Mouse (Mus musculus) kidney, postnatal 0 days (tissue): ENCODE results near the gene Atp6v1g2. TPM values are rescaled to one million over a fixed set of nuclear protein-coding genes. Genes with fewer than 3 reads are reported as not detected.

ENCODE experiments used
- ATAC-seq: fragments of 200-750 bp; cut with Nextera tagmentation; replicated peaks from 2 replicates; pipeline ENCODE4 v1.8.0; 2017; ENCODE audit warnings: low read depth, moderate number of reproducible peaks, moderate TSS enrichment, moderate library complexity; ENCODE audit not compliant: low FRiP score
- DNase-seq: peaks from one replicate; pipeline ENCODE4 v3.0.0-alpha.2; 2016; ENCODE audit warnings: low spot score
- H3K27ac ChIP-seq: fragments of 300-500 bp; sonication (generic); 2 replicates; pipeline ENCODE4 v1.5.1; 2014; ENCODE audit warnings: mild to moderate bottlenecking
- H3K27me3 ChIP-seq: fragments of 300-500 bp; sonication (generic); 2 replicates; pipeline ENCODE4 v1.6.1; 2014; ENCODE audit warnings: low read length, mixed read lengths; ENCODE audit not compliant: insufficient read depth
- H3K36me3 ChIP-seq: fragments of 300-500 bp; sonication (generic); 2 replicates; pipeline ENCODE4 v1.6.1; 2014; ENCODE audit warnings: low read length, mixed read lengths; ENCODE audit not compliant: insufficient read depth
- H3K4me1 ChIP-seq: fragments of 300-500 bp; sonication (generic); replicated peaks from 2 replicates; pipeline ENCODE4 v1.6.1; 2014; ENCODE audit warnings: antibody characterized with exemption, low read length, mixed read lengths; ENCODE audit not compliant: insufficient read depth
- H3K4me2 ChIP-seq: fragments of 300-500 bp; sonication (generic); 2 replicates; pipeline ENCODE4 v1.6.1; 2014; ENCODE audit warnings: mild to moderate bottlenecking, low read length, moderate library complexity, mixed read lengths
- H3K4me3 ChIP-seq: fragments of 300-500 bp; sonication (generic); replicated peaks from 2 replicates; pipeline ENCODE4 v1.5.1; 2014; ENCODE audit warnings: low read depth, low read length
- H3K9ac ChIP-seq: fragments of 300-500 bp; sonication (generic); 2 replicates; pipeline ENCODE4 v1.6.1; 2014; ENCODE audit warnings: low read depth, low read length
- H3K9me3 ChIP-seq: fragments of 300-500 bp; sonication (generic); replicated peaks from 2 replicates; pipeline ENCODE4 v1.6.1; 2016; ENCODE audit warnings: low read length, inconsistent platforms, mixed read lengths
- CTCF ChIP-seq: IDR thresholded peaks from 2 replicates; pipeline ENCODE4 v1.5.1; 2016; ENCODE audit warnings: antibody characterized with exemption, low read depth, mild to moderate bottlenecking, moderate library complexity
- WGBS: fragments of 180-500 bp; shearing (Covaris S2); extraction: QIAGEN DNeasy Blood & Tissue Kit; methylation state at CpG from one replicate; pipeline ENCODE4 v1.1.7; 2014; 5-methylcytosine and 5-hydroxymethylcytosine counted together
- polyA plus RNA-seq: library from polyadenylated mRNA; unstranded; fragments of >200 nt; fragmentation: Nextera tagmentation; extraction: Ambion mirVana; gene quantifications from 2 replicates; pipeline ENCODE4 v1.2.1, GENCODE M21; 2015

Gene Atp6v1g2
- polyA plus RNA-seq, 1 experiment from 2014 or later, result 6.6 TPM

DNA sequence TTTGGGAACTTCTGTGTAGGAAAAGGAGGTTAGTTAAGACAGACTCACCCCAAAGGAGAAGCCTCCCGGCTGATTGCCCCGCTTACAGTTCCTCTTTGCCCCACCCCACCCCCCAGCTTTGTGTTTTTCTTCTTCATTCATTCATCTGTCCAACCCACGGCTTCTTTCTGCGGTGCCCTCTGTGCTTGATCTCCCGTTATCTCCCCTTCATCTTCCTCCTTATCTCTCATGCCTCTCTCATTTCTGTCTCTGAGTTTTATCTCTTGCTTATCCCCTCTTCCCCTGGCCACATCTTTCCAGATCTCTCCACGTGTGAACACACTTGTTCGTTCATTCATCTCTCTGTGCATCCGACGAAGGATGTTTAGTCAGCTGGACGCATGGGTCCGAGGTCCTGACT is 32.3 kb upstream of the Atp6v1g2 start:
- H3K4me3 ChIP-seq, result no peak overlapping the region
- DNase-seq (no peak), ATAC-seq (no peak)
- no peaks in the 10 kb centered on the region for H3K9me3 ChIP-seq
- 52% methylated on average over 11 of the region's 11 CpGs for WGBS
- TF ChIP-seq CTCF, result no peak
- 0 out of 2 replicates have a peak, but pooled peaks cover 2% of the 10 kb centered on the region for H3K4me1 ChIP-seq
- no peaks in the 10 kb centered on the region for H3K27me3 ChIP-seq
- no peak overlapping the region for H3K4me2 ChIP-seq
- no peak overlapping the region for H3K9ac ChIP-seq
- H3K36me3 ChIP-seq, result no peaks in the 10 kb centered on the region
- H3K27ac ChIP-seq, result no peak overlapping the region

DNA sequence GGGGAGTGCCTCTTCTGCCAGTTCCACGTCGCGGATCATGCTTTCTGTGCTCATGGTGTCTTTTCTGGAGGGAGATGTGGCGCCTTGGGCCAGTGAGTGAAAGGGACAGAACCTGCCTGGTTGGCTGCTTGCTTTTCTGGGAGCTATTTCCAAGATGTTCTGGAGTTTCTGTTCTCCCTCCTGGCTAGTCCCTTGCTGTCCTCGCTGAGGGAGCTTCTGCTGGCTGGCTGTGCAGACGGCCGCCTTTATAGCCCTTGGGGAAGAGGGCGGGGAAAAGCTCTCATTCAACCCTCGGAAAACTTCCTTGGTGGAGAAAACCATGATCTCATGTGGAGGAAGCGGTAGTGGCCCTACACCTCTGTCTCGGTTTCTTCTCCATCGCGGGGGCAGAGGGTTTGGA is 31.7 kb upstream of the Atp6v1g2 start, which contains the start of gene Tnf:
Gene Tnf (minus strand): TSS at position 221 of the 400 bp plus-strand sequence.
- H3K36me3 ChIP-seq, result no peaks in the 10 kb centered on the region
- no peaks in the 10 kb centered on the region for H3K27me3 ChIP-seq
- no peaks in the 10 kb centered on the region for H3K9me3 ChIP-seq
- TF ChIP-seq CTCF, result no peak
- no peaks in the 10 kb centered on the region for H3K4me1 ChIP-seq
- no peak within 1 kb of the TSS for H3K27ac ChIP-seq
- no peak within 1 kb of the TSS for H3K4me3 ChIP-seq
- DNase-seq, result peak; percentile 54
- peak within 1 kb of the TSS; percentile 4; the same call in 1 of the 2 replicates for H3K4me2 ChIP-seq
- H3K9ac ChIP-seq, result no peak within 1 kb of the TSS
- 23% methylated on average over 13 of the region's 13 CpGs for WGBS
- no peak for ATAC-seq

DNA sequence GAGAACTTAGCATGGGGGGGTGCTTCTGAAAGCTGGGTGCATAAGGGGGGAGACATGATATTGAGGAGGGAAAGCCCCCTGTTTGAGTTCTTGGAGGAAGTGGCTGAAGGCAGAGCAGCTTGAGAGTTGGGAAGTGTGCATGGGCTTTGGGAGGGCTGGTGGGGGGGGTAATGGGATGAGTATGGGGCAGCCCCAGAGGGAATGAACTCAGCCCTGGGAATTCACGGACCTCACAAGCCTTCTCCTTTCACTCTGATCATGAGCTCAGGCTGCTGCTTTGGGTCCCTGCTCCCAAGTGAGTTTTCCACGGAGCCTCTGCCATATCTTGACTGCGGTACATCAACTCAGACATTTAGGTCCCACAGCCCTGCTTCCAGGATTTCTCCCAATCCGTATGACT is 31.0 kb upstream of the Atp6v1g2 start:
- ATAC-seq, result no peak
- Histone ChIP-seq H3K4me2 (no peak overlapping the region), H3K9me3 (no peaks in the 10 kb centered on the region), H3K27me3 (no peaks in the 10 kb centered on the region), H3K27ac (no peak overlapping the region), H3K36me3 (no peaks in the 10 kb centered on the region), H3K9ac (no peak overlapping the region), H3K4me1 (no peaks in the 10 kb centered on the region), H3K4me3 (no peak overlapping the region)
- 74% methylated on average over 4 of the region's 4 CpGs for WGBS
- DNase-seq, result no peak
- no peak for TF ChIP-seq CTCF

DNA sequence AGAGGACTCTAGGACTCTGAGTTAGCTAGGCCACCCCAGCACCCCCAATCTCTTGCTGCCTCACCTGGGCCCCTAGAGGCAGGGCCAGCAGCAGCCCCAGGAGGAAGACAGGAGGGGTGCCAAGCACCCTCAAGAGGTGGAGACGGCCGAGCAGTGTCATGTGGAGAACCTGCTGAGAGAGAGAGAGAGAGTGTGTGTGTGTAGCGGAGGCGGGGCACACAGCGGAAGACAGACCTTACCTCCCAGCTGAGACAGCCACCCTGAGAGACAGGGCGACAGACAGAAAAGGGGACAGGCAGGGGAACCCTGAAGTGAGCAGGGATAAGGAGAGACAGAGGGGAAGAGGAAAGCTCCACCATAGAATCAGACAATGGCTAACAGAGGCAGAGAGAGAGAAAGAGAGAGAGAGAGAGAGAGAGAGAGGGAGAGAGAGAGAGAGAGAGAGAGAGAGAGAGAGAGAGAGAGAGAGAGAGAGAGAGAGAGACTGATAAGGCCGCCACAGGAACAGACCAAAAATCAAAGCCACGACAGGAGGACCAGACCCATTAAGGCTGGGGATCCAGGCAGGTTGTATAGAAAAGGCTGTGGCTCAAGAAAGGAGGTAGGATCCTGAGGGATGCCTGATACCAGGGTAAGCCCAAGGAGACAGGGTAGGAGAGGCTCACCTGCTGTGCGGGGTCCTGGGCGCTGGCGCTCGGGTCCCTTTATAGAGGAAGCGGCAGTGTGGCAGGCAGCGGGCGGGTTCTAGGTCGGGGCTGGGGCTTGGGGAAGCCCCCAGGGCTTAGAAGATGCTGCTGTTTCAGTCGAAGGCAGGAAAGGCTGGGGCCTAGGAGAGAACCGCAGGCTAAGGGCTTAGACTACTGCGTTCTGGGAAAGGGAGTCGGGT is 28.7 kb upstream of the Atp6v1g2 start, which contains the start of gene Lta:
Gene Lta (minus strand): TSS at position 858 of the 886 bp plus-strand sequence.
- Histone ChIP-seq H3K4me1 (no peaks in the 10 kb centered on the region), H3K9ac (no peak within 1 kb of the TSS), H3K4me3 (no peak within 1 kb of the TSS), H3K36me3 (no peaks in the 10 kb centered on the region), H3K27me3 (no peaks in the 10 kb centered on the region), H3K27ac (no peak within 1 kb of the TSS), H3K9me3 (no peaks in the 10 kb centered on the region), H3K4me2 (no peak within 1 kb of the TSS)
- ATAC-seq, result no peak
- no peak for DNase-seq
- 47% methylated on average over 20 of the region's 20 CpGs for WGBS
- TF ChIP-seq CTCF, result no peak

DNA sequence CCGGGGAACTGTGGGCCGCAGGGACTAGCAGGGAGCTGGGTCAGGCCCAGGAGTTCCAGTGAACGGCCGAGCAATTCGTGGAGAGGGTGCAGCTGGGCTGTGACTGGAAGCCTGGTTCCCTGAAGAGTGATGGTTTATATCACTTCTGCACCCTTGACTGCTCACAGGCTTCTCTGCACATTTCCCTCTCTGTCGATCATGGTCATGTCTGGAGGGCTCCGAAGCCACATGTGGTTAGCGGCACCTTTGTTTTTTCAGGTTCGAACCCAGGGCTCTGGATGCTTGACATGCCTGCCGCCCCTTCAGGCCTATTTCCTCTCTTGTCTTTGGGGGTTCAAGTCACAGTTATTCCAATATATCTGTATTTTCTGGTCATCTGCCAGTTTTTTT is 28.1 kb upstream of the Atp6v1g2 start:
- H3K4me2 ChIP-seq, result no peak overlapping the region
- ATAC-seq, result no peak
- H3K27me3 ChIP-seq, result no peaks in the 10 kb centered on the region
- no peak for DNase-seq
- no peaks in the 10 kb centered on the region for H3K36me3 ChIP-seq
- H3K9me3 ChIP-seq, result no peaks in the 10 kb centered on the region
- H3K9ac ChIP-seq, result no peak overlapping the region
- H3K4me3 ChIP-seq, result no peak overlapping the region
- no peaks in the 10 kb centered on the region for H3K4me1 ChIP-seq
- 31% methylated on average over 10 of the region's 10 CpGs for WGBS
- no peak overlapping the region for H3K27ac ChIP-seq
- no peak for TF ChIP-seq CTCF

DNA sequence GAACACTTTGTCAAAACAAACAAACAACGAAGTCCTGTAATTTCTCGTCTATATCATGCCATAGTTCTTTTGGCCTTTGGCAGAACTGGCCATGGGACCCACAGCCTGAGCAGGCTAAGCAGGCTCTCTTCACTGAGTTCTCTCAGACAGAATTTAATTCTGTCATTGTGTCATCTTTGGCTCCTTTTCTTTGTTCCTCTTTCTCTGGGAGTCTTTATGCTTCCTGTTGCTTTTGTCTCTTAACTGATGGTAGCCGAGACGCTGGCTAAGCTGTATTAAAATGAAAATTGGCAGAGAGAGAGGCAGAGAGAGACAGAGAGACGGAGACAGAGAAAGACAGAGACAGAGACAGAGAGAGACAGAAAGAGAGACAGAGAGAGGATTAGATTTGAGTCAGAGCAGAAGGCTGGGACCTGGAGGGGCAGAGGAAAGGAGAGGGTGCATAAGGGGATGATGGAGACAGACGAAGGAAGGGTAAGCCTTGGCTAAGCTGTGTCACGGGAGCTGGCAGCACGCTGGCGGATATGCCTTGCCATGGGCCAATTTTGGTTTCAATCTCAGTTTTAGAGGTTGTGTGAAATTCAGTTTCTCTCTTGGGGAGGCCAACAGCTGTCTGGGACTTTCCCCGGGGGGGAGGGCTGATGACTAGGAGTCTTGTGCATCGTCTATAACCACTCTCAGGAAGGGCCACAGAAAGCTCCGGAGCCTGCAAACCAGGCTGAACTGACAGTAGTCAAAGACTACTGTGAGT is 23.5 kb upstream of the Atp6v1g2 start:
- H3K27ac ChIP-seq, result no peak overlapping the region
- H3K9me3 ChIP-seq, result no peaks in the 10 kb centered on the region
- ATAC-seq (no peak), DNase-seq (no peak)
- H3K9ac ChIP-seq, result no peak overlapping the region
- H3K36me3 ChIP-seq, result no peaks in the 10 kb centered on the region
- H3K4me3 ChIP-seq, result no peak overlapping the region
- H3K4me1 ChIP-seq, result no peaks in the 10 kb centered on the region
- no peak for TF ChIP-seq CTCF
- no peak overlapping the region for H3K4me2 ChIP-seq
- no peaks in the 10 kb centered on the region for H3K27me3 ChIP-seq
- WGBS, result 73% methylated on average over 12 of the region's 12 CpGs
